Mouse (Mus musculus): ENCODE results near the gene Phospho1.
"Not testable (repeated sequence)": the region's sequence is repeated elsewhere in the genome, so short reads cannot be mapped to it uniquely, and the experiment has no call there.

The Phospho1 gene

GRCm38 (mm10) chr11:95869442-95869841 is 45.1 kb downstream of the Phospho1 start:
- no peak for DNase-seq

GRCm38 (mm10) chr11:95869918-95870470 is 45.7 kb downstream of the Phospho1 start:
- no peak for DNase-seq

- no peak for DNase-seq
These were observed 51.5 kb downstream of the Phospho1 start for GRCm38 (mm10) chr11:95875804-95876203.

GRCm38 (mm10) chr11:95876296-95876695 is 52.0 kb downstream of the Phospho1 start:
- DNase-seq, result peak; percentile 51 to 71

- not testable (repeated sequence) for DNase-seq
These were observed 55.6 kb downstream of the Phospho1 start for GRCm38 (mm10) chr11:95879861-95880260.
